Mouse (Mus musculus): ENCODE results near the gene Ppef1. TPM values are rescaled to one million over a fixed set of nuclear protein-coding genes. Genes with fewer than 3 reads are reported as not detected.

The Ppef1 gene
- total and polyA plus RNA-seq, 2 experiments from 2014 or later: not detected

GRCm38 (mm10) chrX:160765389-160766232, 30.0 kb upstream of the Ppef1 start:
- peak overlapping the region; percentile 52 for H3K9ac ChIP-seq (replicated peaks; ENCODE audit: low read depth, low read length)
- H3K27ac ChIP-seq (ENCODE audit: low read depth): peak overlapping the region; percentile 67; the same call in 1 of the 2 replicates
- no peaks in the 10 kb centered on the region for H3K36me3 ChIP-seq (replicated peaks; ENCODE audit: control insufficient read depth, insufficient read depth, low read length)
- TF ChIP-seq CTCF (IDR thresholded peaks at IDR 0.05; ENCODE audit: low read depth) (0 out of 2 replicates have a peak, but pooled peaks have one; percentile 5), EP300 (IDR thresholded peaks at IDR 0.05; ENCODE audit: low read depth) (no peak)
- 25% methylated on average over 30 of the region's 30 CpGs for WGBS
- no peaks in the 10 kb centered on the region for H3K4me1 ChIP-seq (ENCODE audit: control insufficient read depth, insufficient read depth)
- no peaks in the 10 kb centered on the region for H3K9me3 ChIP-seq (replicated peaks; ENCODE audit: control insufficient read depth, low read length)
- DNase-seq (ENCODE audit: low spot score): peak; percentile 46
- peak overlapping the region; percentile 61 for H3K4me2 ChIP-seq (ENCODE audit: low read depth, low read length)
- H3K27me3 ChIP-seq (ENCODE audit: control insufficient read depth, insufficient read depth, low read length): no peaks in the 10 kb centered on the region
- peak; percentile 94 for ATAC-seq (ENCODE audit: insufficient read depth, low read depth)
- peak overlapping the region; percentile 55 for H3K4me3 ChIP-seq (ENCODE audit: low read depth, low read length)

GRCm38 (mm10) chrX:160750808-160751207, 15.2 kb upstream of the Ppef1 start:
- 87% methylated on average over 8 of the region's 8 CpGs for whole genome bisulfite sequencing
- no peaks in the 10 kb centered on the region for H3K27me3 ChIP-seq (ENCODE audit: control insufficient read depth, insufficient read depth, low read length)
- no peaks in the 10 kb centered on the region for H3K9me3 ChIP-seq (replicated peaks; ENCODE audit: control insufficient read depth, low read length)
- no peaks in the 10 kb centered on the region for H3K36me3 ChIP-seq (replicated peaks; ENCODE audit: control insufficient read depth, insufficient read depth, low read length)
- ATAC-seq (ENCODE audit: insufficient read depth, low read depth) (no peak), DNase-seq (ENCODE audit: low spot score) (no peak)
- no peak overlapping the region for H3K4me3 ChIP-seq (ENCODE audit: low read depth, low read length)
- H3K4me2 ChIP-seq (ENCODE audit: low read depth, low read length): no peak overlapping the region
- H3K4me1 ChIP-seq (ENCODE audit: control insufficient read depth, insufficient read depth): no peaks in the 10 kb centered on the region
- TF ChIP-seq EP300 (IDR thresholded peaks at IDR 0.05; ENCODE audit: low read depth): no peak
- TF ChIP-seq CTCF (IDR thresholded peaks at IDR 0.05; ENCODE audit: low read depth): no peak
- no peak overlapping the region for H3K27ac ChIP-seq (ENCODE audit: low read depth)
- H3K9ac ChIP-seq (replicated peaks; ENCODE audit: low read depth, low read length): no peak overlapping the region

GRCm38 (mm10) chrX:160748653-160749052, 13.1 kb upstream of the Ppef1 start:
- no peak overlapping the region for H3K4me2 ChIP-seq (ENCODE audit: low read depth, low read length)
- DNase-seq (ENCODE audit: low spot score): no peak
- H3K4me3 ChIP-seq (ENCODE audit: low read depth, low read length): no peak overlapping the region
- ATAC-seq (ENCODE audit: insufficient read depth, low read depth): no peak
- H3K9ac ChIP-seq (replicated peaks; ENCODE audit: low read depth, low read length): no peak overlapping the region
- 37% methylated on average over 1 of the region's 1 CpGs for WGBS
- H3K9me3 ChIP-seq (replicated peaks; ENCODE audit: control insufficient read depth, low read length): no peaks in the 10 kb centered on the region; the same call in 1 of the 2 replicates
- TF ChIP-seq CTCF (IDR thresholded peaks at IDR 0.05; ENCODE audit: low read depth) (no peak), EP300 (IDR thresholded peaks at IDR 0.05; ENCODE audit: low read depth) (no peak)
- no peak overlapping the region for H3K27ac ChIP-seq (ENCODE audit: low read depth)
- no peaks in the 10 kb centered on the region for H3K36me3 ChIP-seq (replicated peaks; ENCODE audit: control insufficient read depth, insufficient read depth, low read length)
- no peaks in the 10 kb centered on the region for H3K4me1 ChIP-seq (ENCODE audit: control insufficient read depth, insufficient read depth)
- H3K27me3 ChIP-seq (ENCODE audit: control insufficient read depth, insufficient read depth, low read length): no peaks in the 10 kb centered on the region

- no peak for DNase-seq (ENCODE audit: low spot score)
Observed at GRCm38 (mm10) chrX:160745399-160745798, 9.8 kb upstream of the Ppef1 start.

GRCm38 (mm10) chrX:160699171-160699570, 36.4 kb downstream of the Ppef1 start:
- Histone ChIP-seq H3K27ac (ENCODE audit: low read depth) (no peak overlapping the region), H3K27me3 (ENCODE audit: control insufficient read depth, insufficient read depth, low read length) (no peaks in the 10 kb centered on the region), H3K9me3 (replicated peaks; ENCODE audit: control insufficient read depth, low read length) (no peaks in the 10 kb centered on the region), H3K4me3 (ENCODE audit: low read depth, low read length) (no peak overlapping the region), H3K9ac (replicated peaks; ENCODE audit: low read depth, low read length) (no peak overlapping the region), H3K36me3 (replicated peaks; ENCODE audit: control insufficient read depth, insufficient read depth, low read length) (no peaks in the 10 kb centered on the region), H3K4me2 (ENCODE audit: low read depth, low read length) (no peak overlapping the region), H3K4me1 (ENCODE audit: control insufficient read depth, insufficient read depth) (no peaks in the 10 kb centered on the region)
- ATAC-seq (ENCODE audit: insufficient read depth, low read depth): no peak
- WGBS: 45% methylated on average over 1 of the region's 1 CpGs
- no peak for TF ChIP-seq CTCF (IDR thresholded peaks at IDR 0.05; ENCODE audit: low read depth)
- TF ChIP-seq EP300 (IDR thresholded peaks at IDR 0.05; ENCODE audit: low read depth): no peak
- no peak for DNase-seq (ENCODE audit: low spot score)

More at GRCm38 (mm10) chrX:160745399-160745798, 9.8 kb upstream of the Ppef1 start:
- no peak overlapping the region for H3K9ac ChIP-seq (replicated peaks; ENCODE audit: low read depth, low read length)
- H3K9me3 ChIP-seq (replicated peaks; ENCODE audit: control insufficient read depth, low read length): no peaks in the 10 kb centered on the region; the same call in 1 of the 2 replicates
- no peak overlapping the region for H3K4me2 ChIP-seq (ENCODE audit: low read depth, low read length)
- no peak overlapping the region for H3K4me3 ChIP-seq (ENCODE audit: low read depth, low read length)
- TF ChIP-seq CTCF (IDR thresholded peaks at IDR 0.05; ENCODE audit: low read depth) (no peak), EP300 (IDR thresholded peaks at IDR 0.05; ENCODE audit: low read depth) (no peak)
- H3K27me3 ChIP-seq (ENCODE audit: control insufficient read depth, insufficient read depth, low read length): no peaks in the 10 kb centered on the region
- 65% methylated on average over 1 of the region's 1 CpGs for WGBS
- H3K27ac ChIP-seq (ENCODE audit: low read depth): no peak overlapping the region
- H3K4me1 ChIP-seq (ENCODE audit: control insufficient read depth, insufficient read depth): no peaks in the 10 kb centered on the region
- ATAC-seq (ENCODE audit: insufficient read depth, low read depth): no peak
- H3K36me3 ChIP-seq (replicated peaks; ENCODE audit: control insufficient read depth, insufficient read depth, low read length): no peaks in the 10 kb centered on the region
